Mouse (Mus musculus): Measurements from ENCODE around the gene Anks1b.

DNA sequence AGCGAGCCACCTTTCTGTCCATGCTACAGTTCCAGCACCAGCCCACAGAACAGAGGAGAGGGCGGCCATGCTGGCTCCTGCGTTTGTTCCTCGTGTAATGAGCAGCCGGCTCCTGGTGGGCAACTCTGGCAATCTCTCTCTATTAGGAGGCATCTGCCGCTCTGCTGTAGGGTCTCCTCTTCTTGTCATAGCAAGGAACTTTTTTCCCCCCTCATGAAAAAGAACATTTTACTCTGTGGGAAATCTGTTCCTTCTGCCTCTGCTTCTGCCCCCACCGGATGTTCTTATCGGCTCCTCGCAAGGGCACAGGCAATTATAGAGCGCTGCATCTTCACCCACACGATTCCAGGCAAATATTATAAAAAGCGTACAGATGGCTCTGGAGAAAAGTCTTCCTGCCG, 850.6 kb downstream of the Anks1b start:
- TF ChIP-seq CTCF (IDR thresholded peaks at IDR 0.05; ENCODE audit: extremely low read depth, insufficient read depth, insufficient read length, insufficient replicate concordance) = no peak
- TF ChIP-seq POLR2A (IDR thresholded peaks at IDR 0.05; ENCODE audit: low read depth, low read length) = no peak
